Mouse (Mus musculus) liver, postnatal 0 days (tissue): ENCODE measurements around the gene Tll2. TPM values are rescaled to one million over a fixed set of nuclear protein-coding genes. Genes with fewer than 3 reads are reported as not detected.

Experiments used
- ATAC-seq: fragments of 200-750 bp; cut with Nextera tagmentation; 2 replicates; pipeline ENCODE4 v1.8.0; 2017; ENCODE audit warnings: mild to moderate bottlenecking, moderate library complexity
- DNase-seq: peaks from one replicate; pipeline ENCODE4 v3.0.0-alpha.2; 2016
- H3K27ac ChIP-seq: fragments of 300-500 bp; sonication (generic); 2 replicates; pipeline ENCODE4 v1.5.1; 2014; ENCODE audit warnings: antibody characterized with exemption, moderate library complexity, mild to moderate bottlenecking, low read depth
- H3K27me3 ChIP-seq: fragments of 300-500 bp; sonication (generic); 2 replicates; pipeline ENCODE4 v1.6.1; 2014; ENCODE audit warnings: low read length, control low read depth, mixed read lengths; ENCODE audit not compliant: insufficient read depth
- H3K36me3 ChIP-seq: fragments of 300-500 bp; sonication (generic); replicated peaks from 2 replicates; pipeline ENCODE4 v1.6.1; 2014; ENCODE audit warnings: mild to moderate bottlenecking, control low read depth, low read length, moderate library complexity, mixed read lengths; ENCODE audit not compliant: insufficient read depth
- H3K4me1 ChIP-seq: fragments of 300-500 bp; sonication (generic); 2 replicates; pipeline ENCODE4 v1.6.1; 2014; ENCODE audit warnings: antibody characterized with exemption, mild to moderate bottlenecking, control low read depth; ENCODE audit not compliant: insufficient read depth
- H3K4me2 ChIP-seq: fragments of 300-500 bp; sonication (generic); 2 replicates; pipeline ENCODE4 v1.6.1; 2014; ENCODE audit warnings: low read depth, mild to moderate bottlenecking, low read length, moderate library complexity, mixed read lengths
- H3K4me3 ChIP-seq: fragments of 300-500 bp; sonication (generic); 2 replicates; pipeline ENCODE4 v1.5.1; 2014; ENCODE audit warnings: low read depth, low read length
- H3K9ac ChIP-seq: fragments of 300-500 bp; sonication (generic); replicated peaks from 2 replicates; pipeline ENCODE4 v1.6.1; 2014; ENCODE audit warnings: mild to moderate bottlenecking, moderate library complexity
- H3K9me3 ChIP-seq: fragments of 300-500 bp; sonication (generic); 2 replicates; pipeline ENCODE4 v1.6.1; 2016; ENCODE audit warnings: mild to moderate bottlenecking, control low read depth, low read length, mixed read lengths
- CTCF ChIP-seq: sonication (generic); IDR thresholded peaks from 2 replicates; pipeline ENCODE4 v1.5.1; 2016; ENCODE audit warnings: antibody characterized with exemption, low read depth
- EP300 ChIP-seq: IDR thresholded peaks from 2 replicates; pipeline ENCODE4 v1.6.1; 2016; ENCODE audit warnings: antibody characterized with exemption, low read depth, mild to moderate bottlenecking
- WGBS: fragments of 180-500 bp; shearing (Covaris S2); extraction: QIAGEN DNeasy Blood & Tissue Kit; methylation state at CpG from one replicate; pipeline ENCODE4 v1.1.7; 2014; ENCODE audit not compliant: insufficient replicate concordance; 5-methylcytosine and 5-hydroxymethylcytosine counted together
- polyA plus RNA-seq: library from polyadenylated mRNA; unstranded; fragments of >200 nt; fragmentation: Nextera tagmentation; extraction: Ambion mirVana; gene quantifications from 2 replicates; pipeline ENCODE4 v1.2.1, GENCODE M21; 2015

The Tll2 gene
- polyA plus RNA-seq, 1 experiment from 2014 or later: not detected

DNA sequence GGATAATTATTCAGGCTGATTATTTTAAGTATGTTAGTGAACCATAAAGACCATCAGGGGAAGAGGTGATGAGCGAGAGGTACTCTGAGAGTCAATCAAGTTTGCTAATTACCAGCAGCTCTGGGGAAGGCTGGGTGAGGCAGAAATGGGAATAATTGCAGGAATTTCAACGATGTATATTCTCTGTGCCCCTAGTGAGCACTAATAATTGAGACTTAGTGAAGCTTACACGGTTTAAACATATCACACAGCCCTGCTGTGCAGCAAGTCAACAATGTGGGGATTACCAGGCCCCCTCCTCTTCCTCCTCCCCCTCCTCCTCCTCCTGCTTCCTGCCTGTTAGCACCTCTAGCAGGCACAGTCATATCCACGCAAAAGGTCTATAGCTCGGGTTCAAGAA lies 92.0 kb downstream of the Tll2 start:
- H3K9ac ChIP-seq: no peak overlapping the region
- no peaks in the 10 kb centered on the region for H3K27me3 ChIP-seq
- H3K9me3 ChIP-seq: no peaks in the 10 kb centered on the region
- TF ChIP-seq EP300: no peak
- TF ChIP-seq CTCF: no peak
- DNase-seq (no peak), ATAC-seq (no peak)
- WGBS: 32% methylated on average over 5 of the region's 5 CpGs
- H3K4me1 ChIP-seq: no peaks in the 10 kb centered on the region
- no peak overlapping the region for H3K4me3 ChIP-seq
- no peak overlapping the region for H3K27ac ChIP-seq
- no peak overlapping the region for H3K4me2 ChIP-seq
- no peaks in the 10 kb centered on the region for H3K36me3 ChIP-seq

GRCm38 (mm10) chr19:41113911-41114531 lies 92.6 kb downstream of the Tll2 start:
- ATAC-seq (no peak), DNase-seq (no peak)
- no peaks in the 10 kb centered on the region for H3K27me3 ChIP-seq
- no peak overlapping the region for H3K4me2 ChIP-seq
- H3K27ac ChIP-seq: no peak overlapping the region
- no peak overlapping the region for H3K9ac ChIP-seq
- H3K4me1 ChIP-seq: no peaks in the 10 kb centered on the region
- TF ChIP-seq CTCF (no peak), EP300 (no peak)
- no peak overlapping the region for H3K4me3 ChIP-seq
- H3K36me3 ChIP-seq: no peaks in the 10 kb centered on the region
- 74% methylated on average over 17 of the region's 17 CpGs for WGBS
- H3K9me3 ChIP-seq: no peaks in the 10 kb centered on the region

- Histone ChIP-seq H3K4me1 (no peaks in the 10 kb centered on the region), H3K27ac (no peak overlapping the region), H3K9me3 (no peaks in the 10 kb centered on the region), H3K27me3 (no peaks in the 10 kb centered on the region), H3K4me2 (no peak overlapping the region), H3K9ac (no peak overlapping the region), H3K4me3 (no peak overlapping the region), H3K36me3 (no peaks in the 10 kb centered on the region)
- 36% methylated on average over 6 of the region's 6 CpGs for WGBS
- DNase-seq: no peak
- TF ChIP-seq CTCF (no peak), EP300 (no peak)
- no peak for ATAC-seq
Observed at GRCm38 (mm10) chr19:41112609-41113008, 94.0 kb downstream of the Tll2 start.

DNA sequence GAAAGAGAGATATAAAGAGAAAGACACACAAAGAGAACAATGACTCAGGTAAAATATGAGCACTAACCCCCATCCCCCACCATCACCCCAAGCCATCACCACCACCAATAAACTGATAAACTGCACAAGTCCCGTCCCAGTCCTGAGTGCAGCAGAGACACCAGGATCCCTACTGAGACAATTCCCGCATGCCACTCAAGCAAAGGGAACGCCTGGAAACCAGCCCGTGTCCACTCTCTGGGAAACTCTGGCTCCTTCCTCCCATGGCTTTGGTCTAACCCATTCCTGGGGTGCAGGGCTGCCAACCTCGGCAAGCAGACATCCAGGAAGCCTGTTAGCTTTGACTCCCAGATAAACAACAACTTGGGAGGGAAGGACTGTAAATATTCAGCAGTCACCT lies 96.6 kb downstream of the Tll2 start:
- Histone ChIP-seq H3K36me3 (no peaks in the 10 kb centered on the region), H3K4me2 (no peak overlapping the region), H3K4me1 (no peaks in the 10 kb centered on the region), H3K9ac (no peak overlapping the region), H3K4me3 (no peak overlapping the region), H3K27ac (no peak overlapping the region), H3K9me3 (no peaks in the 10 kb centered on the region), H3K27me3 (no peaks in the 10 kb centered on the region)
- TF ChIP-seq CTCF: no peak
- no peak for TF ChIP-seq EP300
- WGBS: 40% methylated on average over 5 of the region's 5 CpGs
- no peak for DNase-seq
- no peak for ATAC-seq

GRCm38 (mm10) chr19:41109496-41109895 lies 97.1 kb downstream of the Tll2 start:
- DNase-seq: no peak
- no peak overlapping the region for H3K9ac ChIP-seq
- H3K27ac ChIP-seq: no peak overlapping the region
- no peak overlapping the region for H3K4me2 ChIP-seq
- H3K4me3 ChIP-seq: no peak overlapping the region
- H3K27me3 ChIP-seq: no peaks in the 10 kb centered on the region
- no peaks in the 10 kb centered on the region for H3K9me3 ChIP-seq
- 74% methylated on average over 8 of the region's 8 CpGs for WGBS
- H3K4me1 ChIP-seq: no peaks in the 10 kb centered on the region
- H3K36me3 ChIP-seq: no peaks in the 10 kb centered on the region
- TF ChIP-seq CTCF (no peak), EP300 (no peak)
- no peak for ATAC-seq

DNA sequence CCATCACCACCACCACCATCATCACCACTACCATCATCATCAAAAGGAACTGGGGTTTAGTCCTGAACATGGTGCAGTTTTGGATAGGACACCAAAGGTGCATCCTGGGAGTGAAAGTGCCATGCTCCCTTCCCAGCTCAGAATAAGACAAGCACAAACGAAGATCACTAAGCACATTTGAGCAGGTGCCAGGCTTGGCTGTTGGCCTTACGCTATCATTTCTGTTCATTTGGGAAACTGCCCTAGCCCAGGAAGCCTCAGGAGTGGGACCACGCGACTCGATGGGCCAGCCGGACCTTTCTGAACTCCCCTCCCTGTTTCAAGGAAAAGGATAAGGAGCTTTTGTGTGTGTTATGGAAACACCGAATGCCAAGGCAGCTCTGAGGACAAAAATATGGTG lies 98.0 kb downstream of the Tll2 start:
- Histone ChIP-seq H3K4me1 (no peaks in the 10 kb centered on the region), H3K9ac (no peak overlapping the region), H3K27ac (no peak overlapping the region), H3K36me3 (no peaks in the 10 kb centered on the region), H3K4me2 (no peak overlapping the region), H3K27me3 (no peaks in the 10 kb centered on the region), H3K4me3 (no peak overlapping the region), H3K9me3 (no peaks in the 10 kb centered on the region)
- TF ChIP-seq CTCF (no peak), EP300 (no peak)
- no peak for DNase-seq
- no peak for ATAC-seq
- 84% methylated on average over 7 of the region's 7 CpGs for WGBS

- 71% methylated on average over 8 of the region's 8 CpGs for WGBS
Observed at GRCm38 (mm10) chr19:41107530-41107929, 99.1 kb downstream of the Tll2 start.

More at GRCm38 (mm10) chr19:41107530-41107929, 99.1 kb downstream of the Tll2 start:
- no peak overlapping the region for H3K27ac ChIP-seq
- no peaks in the 10 kb centered on the region for H3K9me3 ChIP-seq
- TF ChIP-seq CTCF (no peak), EP300 (no peak)
- no peak overlapping the region for H3K4me2 ChIP-seq
- no peaks in the 10 kb centered on the region for H3K4me1 ChIP-seq
- H3K4me3 ChIP-seq: no peak overlapping the region
- H3K9ac ChIP-seq: no peak overlapping the region
- no peak for ATAC-seq
- no peaks in the 10 kb centered on the region for H3K36me3 ChIP-seq
- no peaks in the 10 kb centered on the region for H3K27me3 ChIP-seq
- DNase-seq: no peak
